Mouse (Mus musculus): ENCODE results near the gene Smad3. TPM values are rescaled to one million over a fixed set of nuclear protein-coding genes. Genes with fewer than 3 reads are reported as not detected.
A peak's percentile ranks its signal among the peaks of the same experiment; 100 is the strongest.

The Smad3 gene
- total and polyA plus RNA-seq, 3 experiments = 0.81 to 1.5 (median 1.2) TPM

- TF ChIP-seq E2F4 (IDR thresholded peaks at IDR 0.05; ENCODE audit: insufficient replicate concordance, low read depth, low read length) (no peak), ZMIZ1 (IDR thresholded peaks at IDR 0.05; ENCODE audit: low read depth, low read length) (no peak), TCF12 (IDR thresholded peaks at IDR 0.05; ENCODE audit: low read depth, low read length) (peak; percentile 78), MAX (IDR thresholded peaks at IDR 0.05; ENCODE audit: low read length) (peak; percentile 65; the same call in 1 of the 2 replicates), ETS1 (conservative IDR thresholded peaks at IDR 0.05; ENCODE audit: low read depth, low read length) (peak; percentile 87), ELF1 (IDR thresholded peaks at IDR 0.05; ENCODE audit: low read depth, low read length) (no peak), RCOR1 (conservative IDR thresholded peaks at IDR 0.05; ENCODE audit: low read depth, low read length) (no peak), UBTF (IDR thresholded peaks at IDR 0.05; ENCODE audit: low read depth, low read length) (no peak), BHLHE40 (IDR thresholded peaks at IDR 0.05; ENCODE audit: low read depth, low read length) (peak; percentile 78), MAZ (IDR thresholded peaks at IDR 0.05; ENCODE audit: low read depth, low read length) (0 out of 2 replicates have a peak, but pooled peaks have one; percentile 15)
Observed at GRCm38 (mm10) chr9:63711580-63712230, 46.1 kb downstream of the Smad3 start (continued).

GRCm38 (mm10) chr9:63709857-63710256, 47.9 kb downstream of the Smad3 start:
- no peak overlapping the region for H3K4me2 ChIP-seq (ENCODE audit: insufficient read depth, low read depth, poor library complexity, severe bottlenecking)
- H3K9ac ChIP-seq (ENCODE audit: insufficient read depth, low read depth) = no peak overlapping the region
- DNase-seq (ENCODE audit: extremely low read depth) = no peak
- TF ChIP-seq MXI1 (IDR thresholded peaks at IDR 0.05; ENCODE audit: low read depth, low read length) (no peak), RCOR1 (conservative IDR thresholded peaks at IDR 0.05; ENCODE audit: low read depth, low read length) (no peak), SMC3 (IDR thresholded peaks at IDR 0.05; ENCODE audit: low read depth, low read length) (no peak)
- H3K4me1 ChIP-seq (ENCODE audit: control insufficient read depth in 1 of 2, insufficient read depth in 2 of 2) = peaks cover 28 to 61% of the 10 kb centered on the region in 2 experiments
- H3K79me2 ChIP-seq (replicated peaks; ENCODE audit: control insufficient read depth, extremely low read depth, insufficient read depth, poor library complexity, severe bottlenecking) = no peaks in the 10 kb centered on the region
- H3K27me3 ChIP-seq (replicated peaks) = no peaks in the 10 kb centered on the region
- H3K36me3 ChIP-seq (replicated peaks in 1 of 2; ENCODE audit: control insufficient read depth in 1 of 2, insufficient read depth in 1 of 2, low read length in 1 of 2) = no peaks in the 10 kb centered on the region
- no peak overlapping the region for H3K4me3 ChIP-seq (replicated peaks in 1 of 3; ENCODE audit: low read depth in 2 of 3, low read length in 2 of 3, poor library complexity in 1 of 3)
- no peak overlapping the region for H3K27ac ChIP-seq (ENCODE audit: insufficient read depth, low read depth)
- H3K9me3 ChIP-seq (replicated peaks; ENCODE audit: low read length) = peaks cover 14% of the 10 kb centered on the region
- in situ Hi-C loops (cut with MboI; ENCODE audit: low pct_ligation_motif_present, low pct_unique_long_range_greater_than_20kb, low sequenced_read_pairs) (no loop called here), dilution Hi-C loops (cut with MboI; ENCODE audit: extremely low pct_ligation_motif_present, extremely low pct_unique_long_range_greater_than_20kb, low sequenced_read_pairs) (no loop called here)

DNA sequence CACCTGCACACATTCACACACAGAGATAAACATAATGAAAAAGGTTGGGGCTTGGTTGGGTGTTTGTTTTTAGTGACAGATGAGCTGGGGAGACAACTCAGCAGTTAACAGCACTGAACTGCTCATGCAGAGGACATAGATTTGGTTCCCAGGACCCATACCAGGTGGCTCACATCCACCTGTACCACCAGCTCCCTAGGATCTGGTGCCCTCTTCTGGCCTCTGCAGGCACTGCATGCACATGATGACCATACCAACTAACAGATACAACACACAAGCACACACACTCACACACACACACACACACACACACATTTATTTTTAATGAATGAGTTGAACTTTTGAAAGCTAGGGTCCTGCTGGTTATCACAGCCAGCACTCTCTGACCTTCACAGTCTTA, 48.5 kb downstream of the Smad3 start:
- no peak overlapping the region for H3K4me2 ChIP-seq (ENCODE audit: insufficient read depth, low read depth, poor library complexity, severe bottlenecking)
- no peak overlapping the region for H3K4me3 ChIP-seq (replicated peaks in 1 of 3; ENCODE audit: low read depth in 2 of 3, low read length in 2 of 3, poor library complexity in 1 of 3)
- H3K27me3 ChIP-seq (replicated peaks) = no peaks in the 10 kb centered on the region
- no peaks in the 10 kb centered on the region for H3K79me2 ChIP-seq (replicated peaks; ENCODE audit: control insufficient read depth, extremely low read depth, insufficient read depth, poor library complexity, severe bottlenecking)
- H3K27ac ChIP-seq (ENCODE audit: insufficient read depth, low read depth) = no peak overlapping the region
- TF ChIP-seq EP300 (IDR thresholded peaks at IDR 0.05; ENCODE audit: low read length) (no peak), CTCF (conservative IDR thresholded peaks at IDR 0.05 in 1 of 2, IDR thresholded peaks at IDR 0.05 in 1 of 2; ENCODE audit: low read depth in 2 of 2, low read length in 2 of 2) (peak; percentile 18 to 44; a peak in 2 of 4 replicates), RAD21 (IDR thresholded peaks at IDR 0.05; ENCODE audit: low read depth, low read length) (peak; percentile 22), SIN3A (IDR thresholded peaks at IDR 0.05; ENCODE audit: low read length) (no peak), ELF1 (IDR thresholded peaks at IDR 0.05; ENCODE audit: low read depth, low read length) (no peak), JUN (IDR thresholded peaks at IDR 0.05; ENCODE audit: insufficient read depth, low read depth, low read length) (no peak), MAX (IDR thresholded peaks at IDR 0.05; ENCODE audit: low read length) (no peak), SMC3 (IDR thresholded peaks at IDR 0.05; ENCODE audit: low read depth, low read length) (peak; percentile 32)
- in situ Hi-C loops (cut with MboI; ENCODE audit: low pct_ligation_motif_present, low pct_unique_long_range_greater_than_20kb, low sequenced_read_pairs) (no loop called here), dilution Hi-C loops (cut with MboI; ENCODE audit: extremely low pct_ligation_motif_present, extremely low pct_unique_long_range_greater_than_20kb, low sequenced_read_pairs) (no loop called here)
- peaks cover 14% of the 10 kb centered on the region for H3K9me3 ChIP-seq (replicated peaks; ENCODE audit: low read length)
- DNase-seq (ENCODE audit: extremely low read depth) = no peak
- no peaks in the 10 kb centered on the region for H3K36me3 ChIP-seq (replicated peaks in 1 of 2; ENCODE audit: control insufficient read depth in 1 of 2, insufficient read depth in 1 of 2, low read length in 1 of 2)
- H3K4me1 ChIP-seq (ENCODE audit: control insufficient read depth in 1 of 2, insufficient read depth in 2 of 2) = peaks cover 28 to 65% of the 10 kb centered on the region in 2 experiments
- H3K9ac ChIP-seq (ENCODE audit: insufficient read depth, low read depth) = no peak overlapping the region

Measured in CH12.LX (cell line).